Mouse (Mus musculus): Measurements from ENCODE around the gene Nkx1-1.
A peak's percentile ranks its signal among the peaks of the same experiment; 100 is the strongest.

The Nkx1-1 gene

GRCm38 (mm10) chr5:33420313-33420712 is 13.5 kb downstream of the Nkx1-1 start:
- no peak for DNase-seq (ENCODE audit: low read depth, low spot score)

GRCm38 (mm10) chr5:33400819-33401218 is 33.0 kb downstream of the Nkx1-1 start:
- no peak for DNase-seq (ENCODE audit: low read depth, low spot score)

- DNase-seq (ENCODE audit: low read depth, low spot score), result no peak
These were observed 36.9 kb downstream of the Nkx1-1 start for GRCm38 (mm10) chr5:33396828-33397227.

GRCm38 (mm10) chr5:33395693-33396092 is 38.1 kb downstream of the Nkx1-1 start:
- DNase-seq (ENCODE audit: low read depth, low spot score), result no peak

- DNase-seq (ENCODE audit: low read depth, low spot score), result peak; percentile 58
These were observed 40.0 kb downstream of the Nkx1-1 start for GRCm38 (mm10) chr5:33393803-33394202.

GRCm38 (mm10) chr5:33387550-33387949 is 46.2 kb downstream of the Nkx1-1 start:
- DNase-seq (ENCODE audit: low read depth, low spot score), result no peak
